Mouse (Mus musculus): ENCODE data around the gene Slc9a3r2. TPM values are rescaled to one million over a fixed set of nuclear protein-coding genes. Genes with fewer than 3 reads are reported as not detected.
A peak's percentile ranks its signal among the peaks of the same experiment; 100 is the strongest.

Slc9a3r2 gene
- polyA plus RNA-seq, 1 experiment from 2014 or later: 36.7 TPM

- Histone ChIP-seq H3K27ac (replicated peaks; ENCODE audit: low read depth, low read length) (0 out of 2 replicates have a peak overlapping the region, but pooled peaks have one; percentile 26), H3K4me1 (ENCODE audit: control insufficient read depth, insufficient read depth, low read length) (no peaks in the 10 kb centered on the region), H3K27me3 (ENCODE audit: control insufficient read depth, insufficient read depth, low read length) (no peaks in the 10 kb centered on the region), H3K36me3 (ENCODE audit: control insufficient read depth, insufficient read depth, low read length) (no peaks in the 10 kb centered on the region; the same call in 1 of the 2 replicates), H3K9me3 (ENCODE audit: control insufficient read depth, low read length) (no peaks in the 10 kb centered on the region), H3K4me2 (ENCODE audit: low read length) (no peak overlapping the region), H3K9ac (replicated peaks; ENCODE audit: low read length) (no peak overlapping the region), H3K4me3 (replicated peaks; ENCODE audit: low read depth, low read length) (no peak overlapping the region)
- no peak for ATAC-seq (ENCODE audit: low FRiP score, low TSS enrichment)
- WGBS: 55% methylated on average over 7 of the region's 7 CpGs
- no peak for DNase-seq
Measured at GRCm38 (mm10) chr17:24644030-24644715, 6.0 kb downstream of the Slc9a3r2 start.

GRCm38 (mm10) chr17:24642791-24643343, 7.3 kb downstream of the Slc9a3r2 start:
- no peak for ATAC-seq (ENCODE audit: low FRiP score, low TSS enrichment)
- 76% methylated on average over 6 of the region's 6 CpGs for WGBS
- no peak for DNase-seq
- Histone ChIP-seq H3K4me3 (replicated peaks; ENCODE audit: low read depth, low read length) (no peak overlapping the region), H3K27ac (replicated peaks; ENCODE audit: low read depth, low read length) (no peak overlapping the region), H3K36me3 (ENCODE audit: control insufficient read depth, insufficient read depth, low read length) (peaks cover 6% of the 10 kb centered on the region; the same call in 1 of the 2 replicates), H3K4me2 (ENCODE audit: low read length) (no peak overlapping the region), H3K9ac (replicated peaks; ENCODE audit: low read length) (no peak overlapping the region), H3K4me1 (ENCODE audit: control insufficient read depth, insufficient read depth, low read length) (no peaks in the 10 kb centered on the region), H3K27me3 (ENCODE audit: control insufficient read depth, insufficient read depth, low read length) (no peaks in the 10 kb centered on the region), H3K9me3 (ENCODE audit: control insufficient read depth, low read length) (no peaks in the 10 kb centered on the region)

GRCm38 (mm10) chr17:24641944-24642343, 8.2 kb downstream of the Slc9a3r2 start:
- no peak overlapping the region for H3K9ac ChIP-seq (replicated peaks; ENCODE audit: low read length)
- no peaks in the 10 kb centered on the region for H3K4me1 ChIP-seq (ENCODE audit: control insufficient read depth, insufficient read depth, low read length)
- no peaks in the 10 kb centered on the region for H3K27me3 ChIP-seq (ENCODE audit: control insufficient read depth, insufficient read depth, low read length)
- DNase-seq (no peak), ATAC-seq (ENCODE audit: low FRiP score, low TSS enrichment) (no peak)
- peaks cover 6% of the 10 kb centered on the region; the same call in 1 of the 2 replicates for H3K36me3 ChIP-seq (ENCODE audit: control insufficient read depth, insufficient read depth, low read length)
- no peaks in the 10 kb centered on the region for H3K9me3 ChIP-seq (ENCODE audit: control insufficient read depth, low read length)
- H3K4me3 ChIP-seq (replicated peaks; ENCODE audit: low read depth, low read length): no peak overlapping the region
- WGBS: 93% methylated on average over 14 of the region's 14 CpGs
- H3K4me2 ChIP-seq (ENCODE audit: low read length): no peak overlapping the region
- H3K27ac ChIP-seq (replicated peaks; ENCODE audit: low read depth, low read length): no peak overlapping the region

- H3K4me1 ChIP-seq (ENCODE audit: control insufficient read depth, insufficient read depth, low read length): no peaks in the 10 kb centered on the region
- H3K36me3 ChIP-seq (ENCODE audit: control insufficient read depth, insufficient read depth, low read length): peaks cover 6% of the 10 kb centered on the region; the same call in 1 of the 2 replicates
- H3K4me2 ChIP-seq (ENCODE audit: low read length): no peak overlapping the region
- ATAC-seq (ENCODE audit: low FRiP score, low TSS enrichment): no peak
- no peaks in the 10 kb centered on the region for H3K9me3 ChIP-seq (ENCODE audit: control insufficient read depth, low read length)
- no peak overlapping the region for H3K9ac ChIP-seq (replicated peaks; ENCODE audit: low read length)
- DNase-seq: no peak
- no peaks in the 10 kb centered on the region for H3K27me3 ChIP-seq (ENCODE audit: control insufficient read depth, insufficient read depth, low read length)
- 96% methylated on average over 15 of the region's 15 CpGs for WGBS
- no peak overlapping the region for H3K27ac ChIP-seq (replicated peaks; ENCODE audit: low read depth, low read length)
- no peak overlapping the region for H3K4me3 ChIP-seq (replicated peaks; ENCODE audit: low read depth, low read length)
Measured at GRCm38 (mm10) chr17:24640581-24640980, 9.5 kb downstream of the Slc9a3r2 start.

- Histone ChIP-seq H3K9ac (replicated peaks; ENCODE audit: low read length) (no peak overlapping the region), H3K27ac (replicated peaks; ENCODE audit: low read depth, low read length) (no peak overlapping the region), H3K4me1 (ENCODE audit: control insufficient read depth, insufficient read depth, low read length) (no peaks in the 10 kb centered on the region), H3K27me3 (ENCODE audit: control insufficient read depth, insufficient read depth, low read length) (no peaks in the 10 kb centered on the region), H3K4me2 (ENCODE audit: low read length) (no peak overlapping the region), H3K36me3 (ENCODE audit: control insufficient read depth, insufficient read depth, low read length) (peaks cover 6% of the 10 kb centered on the region; the same call in 1 of the 2 replicates), H3K9me3 (ENCODE audit: control insufficient read depth, low read length) (no peaks in the 10 kb centered on the region), H3K4me3 (replicated peaks; ENCODE audit: low read depth, low read length) (no peak overlapping the region)
- DNase-seq (no peak), ATAC-seq (ENCODE audit: low FRiP score, low TSS enrichment) (no peak)
- WGBS: 85% methylated on average over 7 of the region's 7 CpGs
Measured at GRCm38 (mm10) chr17:24640119-24640518, 10.0 kb downstream of the Slc9a3r2 start.

- no peaks in the 10 kb centered on the region for H3K27me3 ChIP-seq (ENCODE audit: control insufficient read depth, insufficient read depth, low read length)
- H3K9ac ChIP-seq (replicated peaks; ENCODE audit: low read length): no peak overlapping the region
- WGBS: 84% methylated on average over 5 of the region's 5 CpGs
- H3K36me3 ChIP-seq (ENCODE audit: control insufficient read depth, insufficient read depth, low read length): peaks cover 6% of the 10 kb centered on the region; the same call in 1 of the 2 replicates
- no peaks in the 10 kb centered on the region for H3K4me1 ChIP-seq (ENCODE audit: control insufficient read depth, insufficient read depth, low read length)
- DNase-seq: no peak
- no peak overlapping the region for H3K4me2 ChIP-seq (ENCODE audit: low read length)
- no peaks in the 10 kb centered on the region for H3K9me3 ChIP-seq (ENCODE audit: control insufficient read depth, low read length)
- H3K4me3 ChIP-seq (replicated peaks; ENCODE audit: low read depth, low read length): no peak overlapping the region
- H3K27ac ChIP-seq (replicated peaks; ENCODE audit: low read depth, low read length): no peak overlapping the region
- ATAC-seq (ENCODE audit: low FRiP score, low TSS enrichment): no peak
Measured at GRCm38 (mm10) chr17:24639571-24639988, 10.5 kb downstream of the Slc9a3r2 start.

GRCm38 (mm10) chr17:24638840-24639239, 11.3 kb downstream of the Slc9a3r2 start:
- Histone ChIP-seq H3K4me2 (ENCODE audit: low read length) (no peak overlapping the region), H3K36me3 (ENCODE audit: control insufficient read depth, insufficient read depth, low read length) (peaks cover 6% of the 10 kb centered on the region; the same call in 1 of the 2 replicates), H3K9me3 (ENCODE audit: control insufficient read depth, low read length) (no peaks in the 10 kb centered on the region), H3K9ac (replicated peaks; ENCODE audit: low read length) (no peak overlapping the region), H3K4me1 (ENCODE audit: control insufficient read depth, insufficient read depth, low read length) (no peaks in the 10 kb centered on the region), H3K4me3 (replicated peaks; ENCODE audit: low read depth, low read length) (no peak overlapping the region), H3K27me3 (ENCODE audit: control insufficient read depth, insufficient read depth, low read length) (no peaks in the 10 kb centered on the region), H3K27ac (replicated peaks; ENCODE audit: low read depth, low read length) (no peak overlapping the region)
- 82% methylated on average over 9 of the region's 9 CpGs for WGBS
- ATAC-seq (ENCODE audit: low FRiP score, low TSS enrichment) (no peak), DNase-seq (no peak)

- Histone ChIP-seq H3K4me2 (ENCODE audit: low read length) (no peak overlapping the region), H3K9ac (replicated peaks; ENCODE audit: low read length) (no peak overlapping the region), H3K4me1 (ENCODE audit: control insufficient read depth, insufficient read depth, low read length) (peaks cover under 1% of the 10 kb centered on the region; the same call in 1 of the 2 replicates), H3K27ac (replicated peaks; ENCODE audit: low read depth, low read length) (no peak overlapping the region), H3K36me3 (ENCODE audit: control insufficient read depth, insufficient read depth, low read length) (peaks cover 6% of the 10 kb centered on the region; the same call in 1 of the 2 replicates), H3K4me3 (replicated peaks; ENCODE audit: low read depth, low read length) (no peak overlapping the region), H3K27me3 (ENCODE audit: control insufficient read depth, insufficient read depth, low read length) (no peaks in the 10 kb centered on the region), H3K9me3 (ENCODE audit: control insufficient read depth, low read length) (no peaks in the 10 kb centered on the region)
- ATAC-seq (ENCODE audit: low FRiP score, low TSS enrichment) (no peak), DNase-seq (no peak)
- 88% methylated on average over 4 of the region's 4 CpGs for WGBS
Measured at GRCm38 (mm10) chr17:24638214-24638613, 11.9 kb downstream of the Slc9a3r2 start.

Data from midbrain, embryonic 14.5 days (tissue).